Mouse (Mus musculus): ENCODE measurements at regions not wholly inside any gene's neighbourhood (a gene's known extent, or its start where the extent isn't known, plus 50 kb on each side); places are given as distances from the start of the nearest gene placed in this dataset.

- no peak for DNase-seq (ENCODE audit: low spot score in 2 of 2)
Observed at GRCm38 (mm10) chr12:86830247-86830585, 54.4 kb downstream of the Irf2bpl start.

- DNase-seq (ENCODE audit: low spot score in 2 of 2) = no peak
Observed at GRCm38 (mm10) chr12:86829581-86830246, 54.9 kb downstream of the Irf2bpl start.

- no peak for DNase-seq (ENCODE audit: low spot score in 2 of 2)
Observed at GRCm38 (mm10) chr12:86827241-86827606, 57.4 kb downstream of the Irf2bpl start.

- peak; percentile 80 to 88 for DNase-seq (ENCODE audit: low spot score in 2 of 2)
Observed at GRCm38 (mm10) chr12:86826420-86827240, 58.0 kb downstream of the Irf2bpl start.

GRCm38 (mm10) chr12:86825584-86826419 lies 58.8 kb downstream of the Irf2bpl start:
- no peak for DNase-seq (ENCODE audit: low spot score in 2 of 2)

- peak; percentile 85 to 89 for DNase-seq (ENCODE audit: low spot score in 2 of 2)
Observed at GRCm38 (mm10) chr12:86824860-86825583, 59.6 kb downstream of the Irf2bpl start.

- DNase-seq (ENCODE audit: low spot score in 2 of 2) = peak; percentile 96 to 97
Observed at GRCm38 (mm10) chr12:86823855-86824589, 60.6 kb downstream of the Irf2bpl start.

- no peak for DNase-seq (ENCODE audit: low spot score in 2 of 2)
Observed at GRCm38 (mm10) chr12:86823488-86823854, 61.1 kb downstream of the Irf2bpl start.

GRCm38 (mm10) chr12:86821183-86821582 lies 63.4 kb downstream of the Irf2bpl start:
- no peak for DNase-seq (ENCODE audit: low spot score in 2 of 2)

- no peak for DNase-seq (ENCODE audit: low spot score in 2 of 2)
Observed at GRCm38 (mm10) chr12:86819568-86819967, 65.0 kb downstream of the Irf2bpl start.

- DNase-seq (ENCODE audit: low spot score in 2 of 2) = no peak
Observed at GRCm38 (mm10) chr12:86819163-86819562, 65.4 kb downstream of the Irf2bpl start.

GRCm38 (mm10) chr12:86818201-86818600 lies 66.4 kb downstream of the Irf2bpl start:
- no peak for DNase-seq (ENCODE audit: low spot score in 2 of 2)

GRCm38 (mm10) chr12:86816702-86817610 lies 67.6 kb downstream of the Irf2bpl start:
- DNase-seq (ENCODE audit: low spot score in 2 of 2) = peak in 1 of 2 experiments; percentile 53

GRCm38 (mm10) chr12:86816171-86816701 lies 68.4 kb downstream of the Irf2bpl start:
- DNase-seq (ENCODE audit: low spot score in 2 of 2) = peak; percentile 87 to 95

- DNase-seq (ENCODE audit: low spot score in 2 of 2) = peak; percentile 83 to 87
Observed at GRCm38 (mm10) chr12:86814740-86815139, 69.9 kb downstream of the Irf2bpl start.
